Mouse (Mus musculus): ENCODE results near the gene Pik3cg. TPM values are rescaled to one million over a fixed set of nuclear protein-coding genes. Genes with fewer than 3 reads are reported as not detected.
"Not testable (repeated sequence)": the region's sequence is repeated elsewhere in the genome, so short reads cannot be mapped to it uniquely, and the experiment has no call there.

Pik3cg gene
- polyA plus RNA-seq (2015; fragmentation: Nextera tagmentation; extraction: Ambion mirVana): 3.2 and 3.7 TPM in 2 replicates

DNA sequence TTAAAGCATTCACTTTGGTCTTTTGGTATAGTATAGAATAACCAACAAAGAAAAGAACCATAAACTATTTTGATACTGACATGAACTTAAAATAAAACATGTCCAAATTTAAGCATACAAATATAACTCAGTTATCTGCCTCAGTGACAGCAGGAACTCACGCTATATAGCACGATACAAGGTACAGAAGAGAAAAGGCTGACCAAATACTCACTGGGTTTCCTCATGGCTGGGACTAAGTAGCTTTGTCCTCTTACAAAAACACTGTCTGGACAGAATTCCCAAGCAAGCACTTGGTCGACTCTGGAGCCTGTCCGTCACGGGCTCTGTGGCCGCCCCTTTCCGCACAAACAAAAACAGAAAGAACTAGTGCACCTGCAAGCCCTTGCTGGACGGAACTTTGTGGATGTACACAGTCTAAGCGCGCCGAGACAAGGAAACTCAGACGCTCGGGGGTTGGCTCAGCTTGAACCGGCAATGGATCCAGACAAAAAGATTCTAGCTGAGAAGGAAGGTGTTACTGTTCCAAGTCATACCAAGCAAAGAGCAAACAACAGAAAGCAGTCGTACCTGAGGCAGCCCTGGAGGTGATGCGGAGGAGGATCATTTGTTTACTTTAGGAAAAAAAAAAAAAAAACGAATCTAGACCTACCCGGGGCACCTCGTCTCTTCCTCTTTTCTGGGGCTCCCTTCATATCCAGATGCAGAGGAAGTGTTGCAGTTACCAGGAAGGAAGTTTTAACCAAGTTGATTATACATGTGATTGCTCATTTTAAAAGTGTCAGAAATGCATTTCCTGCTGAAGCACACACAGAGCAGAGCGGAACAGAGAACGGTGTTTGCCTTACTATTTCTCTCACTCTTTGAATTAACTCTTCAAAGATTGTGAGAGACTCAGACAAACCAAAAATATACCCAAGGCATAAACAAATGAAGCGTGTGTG is at the start of gene Pik3cg:
Pik3cg (minus strand) TSS at position 712 of the 944 bp plus-strand sequence.
- peak within 1 kb of the TSS; percentile 69 for H3K27ac ChIP-seq
- no peaks in the 10 kb centered on the region for H3K9me3 ChIP-seq (replicated peaks)
- ATAC-seq (ENCODE audit: low read depth) (peak; percentile 74), DNase-seq (peak; percentile 29)
- 4% methylated on average over 22 of the region's 22 CpGs for WGBS (ENCODE audit: insufficient replicate concordance)
- H3K4me2 ChIP-seq: peak within 1 kb of the TSS; percentile 72
- peak within 1 kb of the TSS; percentile 64 for H3K4me3 ChIP-seq (replicated peaks)
- peaks cover 12% of the 10 kb centered on the region for H3K36me3 ChIP-seq
- peaks cover 28% of the 10 kb centered on the region for H3K4me1 ChIP-seq (replicated peaks)
- peak within 1 kb of the TSS; percentile 70 for H3K9ac ChIP-seq
- no peaks in the 10 kb centered on the region for H3K27me3 ChIP-seq

GRCm38 (mm10) chr12:32248483-32248882 is 40.0 kb upstream of the Pik3cg start:
- H3K27ac ChIP-seq: no peak overlapping the region
- H3K9ac ChIP-seq: no peak overlapping the region
- no peak overlapping the region for H3K4me3 ChIP-seq (replicated peaks)
- DNase-seq: no peak
- no peaks in the 10 kb centered on the region for H3K36me3 ChIP-seq
- WGBS (ENCODE audit: insufficient replicate concordance): 60% methylated on average over 2 of the region's 2 CpGs
- H3K9me3 ChIP-seq (replicated peaks): no peaks in the 10 kb centered on the region
- H3K4me1 ChIP-seq (replicated peaks): peaks cover 6% of the 10 kb centered on the region
- no peaks in the 10 kb centered on the region; the same call in 1 of the 2 replicates for H3K27me3 ChIP-seq
- ATAC-seq (ENCODE audit: low read depth): no peak
- no peak overlapping the region for H3K4me2 ChIP-seq

GRCm38 (mm10) chr12:32245566-32246233 is 37.2 kb upstream of the Pik3cg start:
- Histone ChIP-seq H3K9ac (no peak overlapping the region), H3K4me1 (replicated peaks) (peaks cover 19% of the 10 kb centered on the region), H3K27ac (no peak overlapping the region), H3K36me3 (no peaks in the 10 kb centered on the region), H3K4me3 (replicated peaks) (no peak overlapping the region), H3K27me3 (no peaks in the 10 kb centered on the region), H3K4me2 (no peak overlapping the region), H3K9me3 (replicated peaks) (no peaks in the 10 kb centered on the region)
- no peak for ATAC-seq (ENCODE audit: low read depth)
- DNase-seq: peak; percentile 26
- WGBS (ENCODE audit: insufficient replicate concordance): 69% methylated on average over 5 of the region's 5 CpGs

DNA sequence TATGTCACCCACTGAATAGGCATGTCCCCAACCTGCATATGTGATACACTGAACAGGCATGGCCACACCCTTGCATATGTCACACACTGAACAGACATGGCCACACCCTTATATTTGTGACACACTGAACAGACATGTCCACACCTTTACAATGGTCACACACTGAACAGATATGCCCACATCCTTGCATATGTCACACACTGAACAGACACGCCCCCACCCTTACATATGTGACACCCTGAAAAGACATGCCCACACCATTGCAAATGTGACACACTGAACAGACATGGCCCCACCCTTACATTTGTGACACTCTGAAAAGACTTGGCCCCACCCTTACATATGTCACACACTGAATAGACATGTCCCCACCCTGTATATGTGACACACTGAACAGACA is 35.1 kb upstream of the Pik3cg start:
- Histone ChIP-seq H3K4me2 (no peak overlapping the region), H3K4me1 (replicated peaks) (peaks cover 39% of the 10 kb centered on the region), H3K9me3 (replicated peaks) (no peaks in the 10 kb centered on the region), H3K27ac (no peak overlapping the region), H3K27me3 (no peaks in the 10 kb centered on the region), H3K36me3 (no peaks in the 10 kb centered on the region), H3K4me3 (replicated peaks) (no peak overlapping the region), H3K9ac (no peak overlapping the region)
- DNase-seq (no peak), ATAC-seq (ENCODE audit: low read depth) (no peak)
- 61% methylated on average over 1 of the region's 1 CpGs for WGBS (ENCODE audit: insufficient replicate concordance)

- H3K36me3 ChIP-seq; H3K4me3 ChIP-seq (replicated peaks); H3K27me3 ChIP-seq; H3K4me2 ChIP-seq; H3K9ac ChIP-seq; H3K9me3 ChIP-seq (replicated peaks): not testable (repeated sequence)
- H3K27ac ChIP-seq: 0 out of 2 replicates have a peak overlapping the region, but pooled peaks have one; percentile 25
- DNase-seq (peak; percentile 39), ATAC-seq (ENCODE audit: low read depth) (peak; percentile 81)
- 52% methylated on average over 3 of the region's 3 CpGs for WGBS (ENCODE audit: insufficient replicate concordance)
- H3K4me1 ChIP-seq (replicated peaks): peaks cover 54% of the 10 kb centered on the region
Observed at GRCm38 (mm10) chr12:32239134-32239533, 30.7 kb upstream of the Pik3cg start.

GRCm38 (mm10) chr12:32238433-32238832 is 30.0 kb upstream of the Pik3cg start:
- no peaks in the 10 kb centered on the region for H3K36me3 ChIP-seq
- no peak overlapping the region for H3K4me3 ChIP-seq (replicated peaks)
- H3K27ac ChIP-seq: no peak overlapping the region
- 71% methylated on average over 5 of the region's 5 CpGs for WGBS (ENCODE audit: insufficient replicate concordance)
- no peak for ATAC-seq (ENCODE audit: low read depth)
- no peaks in the 10 kb centered on the region for H3K27me3 ChIP-seq
- H3K9ac ChIP-seq: no peak overlapping the region
- H3K4me1 ChIP-seq (replicated peaks): peaks cover 55% of the 10 kb centered on the region
- H3K9me3 ChIP-seq (replicated peaks): no peaks in the 10 kb centered on the region
- no peak for DNase-seq
- no peak overlapping the region for H3K4me2 ChIP-seq

GRCm38 (mm10) chr12:32237839-32238238 is 29.4 kb upstream of the Pik3cg start:
- Histone ChIP-seq H3K4me1 (replicated peaks) (peaks cover 55% of the 10 kb centered on the region), H3K9me3 (replicated peaks) (no peaks in the 10 kb centered on the region), H3K36me3 (no peaks in the 10 kb centered on the region), H3K9ac (no peak overlapping the region), H3K4me3 (replicated peaks) (no peak overlapping the region), H3K27ac (no peak overlapping the region), H3K27me3 (no peaks in the 10 kb centered on the region), H3K4me2 (no peak overlapping the region)
- WGBS (ENCODE audit: insufficient replicate concordance): 64% methylated on average over 5 of the region's 5 CpGs
- DNase-seq (no peak), ATAC-seq (ENCODE audit: low read depth) (no peak)

DNA sequence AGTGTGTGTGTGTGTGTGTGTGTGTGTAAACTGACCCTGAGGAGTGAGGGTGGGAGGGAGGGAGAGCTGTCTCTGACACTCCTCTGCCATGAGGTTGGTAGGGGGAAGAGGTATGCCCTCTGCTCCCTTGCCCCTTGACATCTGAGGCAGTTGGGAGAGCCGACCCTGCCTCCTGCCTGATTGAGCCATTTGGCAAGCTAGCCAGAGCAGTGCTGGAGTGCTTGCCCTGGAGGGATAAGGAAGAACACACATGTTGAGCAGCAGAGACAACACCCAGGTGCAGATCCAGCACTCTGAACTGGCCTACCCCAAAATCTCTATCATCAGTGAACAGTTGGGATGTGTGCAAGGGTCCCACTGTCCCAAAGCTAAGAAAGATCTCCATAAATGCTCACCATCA is 28.7 kb upstream of the Pik3cg start:
- no peak for DNase-seq
- no peak for ATAC-seq (ENCODE audit: low read depth)
- Histone ChIP-seq H3K9me3 (replicated peaks) (no peaks in the 10 kb centered on the region), H3K27ac (no peak overlapping the region), H3K4me3 (replicated peaks) (no peak overlapping the region), H3K4me2 (no peak overlapping the region), H3K27me3 (no peaks in the 10 kb centered on the region), H3K9ac (no peak overlapping the region), H3K36me3 (no peaks in the 10 kb centered on the region), H3K4me1 (replicated peaks) (peaks cover 61% of the 10 kb centered on the region)
- 67% methylated on average over 1 of the region's 1 CpGs for whole genome bisulfite sequencing (ENCODE audit: insufficient replicate concordance)

- no peaks in the 10 kb centered on the region for H3K27me3 ChIP-seq
- no peaks in the 10 kb centered on the region for H3K36me3 ChIP-seq
- H3K9ac ChIP-seq: no peak overlapping the region; the same call in 1 of the 2 replicates
- no peak overlapping the region for H3K4me3 ChIP-seq (replicated peaks)
- H3K27ac ChIP-seq: no peak overlapping the region
- no peak for DNase-seq
- ATAC-seq (ENCODE audit: low read depth): no peak
- no peaks in the 10 kb centered on the region for H3K9me3 ChIP-seq (replicated peaks)
- H3K4me2 ChIP-seq: no peak overlapping the region
- H3K4me1 ChIP-seq (replicated peaks): peaks cover 68% of the 10 kb centered on the region
- 73% methylated on average over 3 of the region's 3 CpGs for WGBS (ENCODE audit: insufficient replicate concordance)
Observed at GRCm38 (mm10) chr12:32236450-32236849, 28.0 kb upstream of the Pik3cg start.

DNA sequence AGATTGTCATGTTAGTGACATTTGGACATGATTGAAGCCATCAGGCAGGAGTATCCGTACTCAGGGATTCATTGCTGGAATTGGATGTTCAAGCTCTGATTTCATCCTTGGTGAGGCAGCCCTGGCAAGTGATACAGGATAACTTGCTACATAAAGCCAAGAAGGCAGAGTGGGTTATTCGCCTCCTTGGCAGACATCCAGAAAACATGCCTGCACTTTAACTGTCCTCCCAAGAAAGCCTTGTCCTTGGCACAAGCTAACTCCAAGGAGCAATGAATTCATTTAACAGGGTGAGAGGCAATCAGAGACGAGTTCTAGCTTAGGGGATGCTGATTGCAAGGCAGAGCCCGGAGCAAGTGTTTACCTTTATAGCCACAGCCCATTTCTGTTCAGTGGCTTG is 25.4 kb upstream of the Pik3cg start:
- Histone ChIP-seq H3K27me3 (no peaks in the 10 kb centered on the region), H3K27ac (no peak overlapping the region), H3K4me2 (no peak overlapping the region), H3K36me3 (no peaks in the 10 kb centered on the region), H3K9ac (no peak overlapping the region), H3K4me1 (replicated peaks) (peaks cover 59% of the 10 kb centered on the region), H3K9me3 (replicated peaks) (no peaks in the 10 kb centered on the region), H3K4me3 (replicated peaks) (no peak overlapping the region)
- no peak for DNase-seq
- WGBS (ENCODE audit: insufficient replicate concordance): 69% methylated on average over 4 of the region's 4 CpGs
- no peak for ATAC-seq (ENCODE audit: low read depth)

DNA sequence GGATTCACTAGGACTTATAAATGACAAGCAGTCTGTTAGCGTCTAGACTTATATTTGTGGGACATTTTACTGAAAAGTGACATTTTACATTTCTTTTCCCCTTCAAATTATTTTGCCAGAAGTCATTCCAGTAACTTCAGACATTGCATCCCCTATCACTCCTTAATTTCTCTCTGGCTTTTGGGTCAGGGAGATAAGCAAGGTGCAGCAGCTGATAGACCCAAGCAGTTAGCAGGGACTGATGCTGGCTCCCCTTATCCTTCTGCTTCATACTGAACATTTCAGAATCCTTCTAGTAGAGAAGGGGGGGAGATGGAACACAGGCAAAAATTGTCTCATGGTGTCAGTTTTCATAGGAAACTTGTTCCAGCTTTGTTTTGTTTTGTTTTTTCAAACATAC is 22.9 kb upstream of the Pik3cg start:
- Histone ChIP-seq H3K27ac (no peak overlapping the region; the same call in 1 of the 2 replicates), H3K9ac (no peak overlapping the region), H3K36me3 (no peaks in the 10 kb centered on the region), H3K4me2 (peak overlapping the region; percentile 7), H3K4me3 (replicated peaks) (no peak overlapping the region), H3K27me3 (no peaks in the 10 kb centered on the region), H3K9me3 (replicated peaks) (no peaks in the 10 kb centered on the region), H3K4me1 (replicated peaks) (peaks cover 43% of the 10 kb centered on the region)
- DNase-seq (peak; percentile 72), ATAC-seq (ENCODE audit: low read depth) (peak; percentile 96)
- WGBS (ENCODE audit: insufficient replicate concordance): 72% methylated on average over 1 of the region's 1 CpGs
